Mouse (Mus musculus) ES-Bruce4 (cell line): ENCODE measurements around the gene Cyp1a2.

Experiments
- CTCF ChIP-seq: IDR thresholded peaks from one replicate; pipeline ENCODE4 v1.8.1; 2011; ENCODE audit warnings: low read depth, low read length
- POLR2A ChIP-seq: IDR thresholded peaks from one replicate; pipeline ENCODE4 v1.8.1; 2011; ENCODE audit warnings: low read length; ENCODE audit not compliant: insufficient read depth

DNA sequence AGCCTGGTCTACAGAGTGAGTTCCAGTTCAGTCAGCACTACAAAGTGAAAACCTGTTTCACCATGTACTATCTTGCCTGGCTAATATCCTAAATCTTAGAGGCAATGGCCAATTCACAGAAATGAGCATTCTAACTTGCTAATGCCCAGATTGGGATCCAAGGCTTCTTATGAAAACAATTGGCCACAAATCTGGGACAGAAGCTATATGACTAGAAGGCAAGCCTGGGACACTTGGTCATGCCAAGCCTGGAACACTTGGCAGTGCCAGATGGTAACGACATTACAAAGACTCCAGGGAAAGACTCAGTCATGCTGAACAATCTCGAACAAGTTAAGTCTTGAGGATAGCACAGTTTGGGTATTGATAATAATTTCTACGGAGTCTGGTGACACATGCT lies 23.0 kb upstream of the Cyp1a2 start:
- TF ChIP-seq POLR2A (no peak), CTCF (no peak)
